Mouse (Mus musculus): ENCODE data around the gene Ap2m1. TPM values are rescaled to one million over a fixed set of nuclear protein-coding genes. Genes with fewer than 3 reads are reported as not detected.

Ap2m1 gene
- total RNA-seq, 2 experiments from 2014 or later = 210 to 214 TPM

DNA sequence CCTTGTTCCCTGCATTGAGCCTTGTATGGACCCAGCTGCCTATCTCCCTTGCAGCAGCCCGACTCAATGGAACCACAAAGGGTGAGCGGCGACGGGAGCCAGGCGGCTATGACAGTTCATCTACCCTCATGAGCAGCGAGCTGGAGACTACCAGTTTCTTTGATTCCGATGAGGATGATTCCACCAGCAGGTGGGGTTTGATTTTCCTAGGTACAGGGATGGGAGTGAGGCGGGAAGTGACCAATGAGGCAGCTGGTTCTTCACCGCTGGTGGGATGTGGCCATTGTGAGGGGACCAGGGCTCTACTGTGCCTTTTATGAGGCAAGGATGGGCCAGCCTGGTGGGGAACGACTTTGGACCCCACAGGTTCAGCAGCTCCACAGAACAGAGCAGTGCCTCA lies 11.4 kb upstream of the Ap2m1 start:
- intact Hi-C loops (cut with DNase I) = no loop called here
- DNase-seq = no peak

DNA sequence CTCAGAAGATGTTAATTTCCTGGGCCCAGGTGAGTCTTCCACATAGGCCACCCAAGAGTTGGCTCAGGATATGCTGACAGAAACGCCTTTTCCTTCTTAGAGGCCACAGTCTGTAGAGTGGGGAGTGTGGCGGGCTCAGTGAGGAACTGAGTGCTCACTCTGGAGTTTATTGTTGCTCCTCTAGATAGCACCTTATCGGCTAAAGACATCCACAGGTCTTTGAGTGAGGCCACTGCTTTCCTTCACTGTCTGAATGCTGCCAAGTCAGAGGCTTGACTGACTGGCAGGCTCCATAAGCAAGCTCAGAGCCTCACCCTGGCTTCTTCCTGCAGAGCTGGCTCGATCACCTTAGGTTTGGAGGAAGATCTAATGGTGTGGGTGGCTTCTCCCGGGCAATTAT lies 6.5 kb upstream of the Ap2m1 start:
- intact Hi-C loops (cut with DNase I) = no loop called here

DNA sequence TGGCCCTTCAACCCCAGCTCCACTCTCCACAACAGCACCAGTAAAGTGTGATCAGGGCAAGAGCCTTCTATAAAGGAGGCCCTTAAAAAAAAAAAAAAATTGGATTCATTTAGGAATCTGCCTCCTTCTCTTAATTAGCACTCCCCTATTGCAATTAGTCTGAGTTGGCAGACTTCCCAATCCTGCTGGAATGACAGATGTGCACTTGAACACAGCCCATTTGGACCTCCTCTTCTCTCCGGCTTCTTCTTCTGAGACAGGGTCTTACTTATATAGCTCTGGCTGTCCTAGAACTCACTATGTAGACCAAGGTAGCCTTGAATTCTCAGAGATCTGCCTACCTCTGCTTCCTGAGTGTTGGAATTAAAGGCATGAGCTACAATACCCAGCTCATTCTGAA lies 5.9 kb upstream of the Ap2m1 start:
- DNase-seq = no peak
- intact Hi-C loops (cut with DNase I) = no loop called here

More for the DNA sequence above, 6.5 kb upstream of the Ap2m1 start:
- no peak for DNase-seq

DNA sequence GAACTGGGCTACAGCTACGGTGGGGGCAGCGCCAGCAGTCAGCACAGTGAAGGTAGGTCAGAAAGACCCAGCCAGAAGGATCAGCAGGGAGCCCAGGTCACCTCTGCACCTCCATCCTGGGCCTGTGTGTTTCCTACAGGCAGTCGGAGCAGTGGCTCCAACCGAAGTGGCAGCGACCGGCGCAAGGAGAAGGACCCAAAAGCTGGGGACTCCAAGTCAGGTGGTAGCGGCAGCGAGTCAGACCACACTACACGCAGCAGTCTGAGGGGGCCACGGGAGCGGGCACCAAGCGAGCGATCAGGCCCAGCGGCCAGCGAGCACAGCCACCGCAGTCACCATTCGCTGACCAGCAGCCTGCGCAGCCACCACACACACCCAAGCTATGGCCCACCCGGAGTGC lies 4.3 kb upstream of the Ap2m1 start:
- DNase-seq = no peak
- intact Hi-C loops (cut with DNase I) = no loop called here

DNA sequence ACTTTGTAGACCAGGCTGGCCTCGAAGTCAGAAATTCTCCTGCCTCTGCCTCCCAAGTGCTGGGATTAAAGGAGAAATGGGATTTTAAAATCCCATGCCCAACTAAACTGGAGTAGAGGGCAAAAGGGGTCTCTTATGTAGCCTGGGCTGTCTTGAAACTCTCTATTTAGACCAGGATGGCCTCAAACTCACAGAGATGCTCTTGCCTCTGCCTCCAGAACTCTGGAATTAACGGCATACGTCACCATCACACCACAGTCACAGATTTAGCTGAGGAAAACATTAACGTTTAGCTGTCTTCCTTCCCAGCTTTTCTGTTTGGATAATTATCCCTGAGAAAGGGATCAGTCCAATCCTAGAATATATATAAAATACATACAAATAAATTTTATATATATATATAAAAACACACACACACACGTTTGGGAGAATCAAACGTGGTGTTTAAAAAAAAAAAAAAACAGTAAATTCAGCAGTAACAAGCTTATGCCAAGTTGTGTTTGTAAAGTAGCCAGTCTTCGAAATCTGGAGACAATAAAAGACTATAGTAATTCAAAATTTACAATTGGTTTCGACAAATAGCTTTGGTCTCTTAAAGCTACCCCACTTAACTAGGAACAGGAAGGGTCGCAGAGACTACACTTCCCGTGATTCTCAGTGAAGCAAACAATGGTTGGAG lies 522 bp upstream of the Ap2m1 start:
- DNase-seq = no peak
- intact Hi-C loops (cut with DNase I) = loop anchor here (5.0 kb wide), 2 partner anchors 118 to 138 kb away; partner anchors contain the start of gene Psmd2

DNA sequence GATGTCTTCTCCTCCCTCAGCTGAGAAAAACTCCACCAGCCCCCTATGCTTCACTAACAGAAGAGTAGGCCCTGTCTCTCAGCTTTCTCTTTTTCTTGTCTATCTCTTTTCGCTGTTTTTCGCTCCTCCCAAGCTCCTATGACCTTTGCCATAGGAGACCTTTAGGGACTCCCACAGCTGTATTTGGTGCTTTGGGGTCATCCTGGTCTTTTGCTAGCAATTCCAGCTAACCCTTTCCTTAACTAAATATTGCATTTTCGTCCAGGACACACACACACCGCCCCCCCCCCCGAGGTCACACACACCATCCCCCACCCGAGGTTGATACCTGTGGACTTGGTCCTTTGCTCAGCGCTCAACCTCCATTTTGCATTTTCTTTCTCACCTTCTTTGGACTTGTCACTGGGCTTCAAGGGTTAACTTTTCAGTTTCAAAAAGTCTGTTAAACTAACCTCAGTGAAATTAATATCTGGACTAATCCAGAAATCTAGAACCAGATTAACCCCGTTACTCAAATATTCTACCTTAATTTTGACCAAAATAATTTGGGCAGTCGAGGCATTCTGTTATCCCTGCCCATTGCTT lies 895 bp downstream of the Ap2m1 start:
- intact Hi-C loops (cut with DNase I) = loop anchor here (1.0 to 5.0 kb wide), 3 partner anchors 19 to 136 kb away; partner anchors contain the start of gene Psmd2
- no peak for DNase-seq

DNA sequence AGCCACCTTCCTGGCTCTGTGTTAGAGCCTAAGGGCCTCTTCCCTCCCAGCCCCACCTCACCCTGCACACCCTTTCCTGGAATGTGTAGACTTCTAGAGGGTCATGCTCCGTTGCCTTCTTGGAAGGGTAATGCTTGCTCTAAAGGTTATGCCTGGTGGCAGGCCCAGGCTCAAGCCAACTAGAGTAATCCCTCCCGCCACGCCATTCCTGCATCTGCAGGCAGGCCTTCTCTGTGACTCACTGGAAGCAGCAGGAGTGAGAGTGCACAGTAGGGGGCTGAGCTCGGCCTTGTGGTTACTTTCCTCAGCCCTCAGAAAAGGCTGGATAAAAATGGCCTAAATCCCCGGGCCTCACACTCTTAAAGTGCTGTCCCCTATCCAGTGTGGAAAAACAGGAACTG lies 1.8 kb downstream of the Ap2m1 start:
- peak in 1 of 2 experiments; percentile 14 for DNase-seq
- intact Hi-C loops (cut with DNase I) = loop anchor here (5.0 kb wide), 2 partner anchors 115 to 135 kb away; partner anchors contain the start of gene Psmd2

DNA sequence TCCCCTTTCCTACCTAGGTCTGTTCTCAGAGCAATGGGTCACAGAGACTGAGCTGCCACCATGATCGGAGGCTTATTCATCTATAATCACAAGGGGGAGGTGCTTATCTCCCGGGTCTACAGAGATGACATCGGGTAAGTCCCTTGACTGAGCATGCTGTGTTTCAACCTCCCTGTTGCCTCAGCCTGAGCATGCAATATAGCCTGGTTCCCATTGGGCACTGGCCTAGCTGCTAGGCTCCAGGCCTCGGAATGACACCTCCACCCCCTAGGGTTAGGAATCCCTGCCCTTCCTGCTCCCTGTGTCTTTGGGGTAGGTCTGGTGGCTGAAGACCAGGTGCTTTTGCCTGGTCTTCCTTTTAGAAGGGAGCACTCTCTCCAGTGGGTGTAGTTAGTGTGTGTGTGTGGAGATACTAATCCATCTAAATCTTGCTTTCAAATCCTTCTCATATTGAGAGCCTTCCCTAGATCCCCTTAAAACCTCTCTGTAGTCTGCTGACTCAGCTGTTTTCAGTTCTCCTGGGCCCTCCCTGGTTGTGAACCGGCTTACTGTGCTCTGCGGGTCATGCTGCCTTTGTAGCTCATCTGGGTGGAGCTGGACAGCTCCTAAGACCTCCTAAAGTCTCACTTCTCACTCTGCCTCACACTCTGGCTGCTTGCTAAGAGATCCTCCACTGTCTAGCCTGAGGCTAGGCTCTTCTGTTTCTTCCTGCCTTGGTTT lies 2.5 kb downstream of the Ap2m1 start:
- intact Hi-C loops (cut with DNase I) = loop anchor here (5.0 kb wide), 2 partner anchors 115 to 135 kb away; partner anchors contain the start of gene Psmd2
- no peak for DNase-seq

DNA sequence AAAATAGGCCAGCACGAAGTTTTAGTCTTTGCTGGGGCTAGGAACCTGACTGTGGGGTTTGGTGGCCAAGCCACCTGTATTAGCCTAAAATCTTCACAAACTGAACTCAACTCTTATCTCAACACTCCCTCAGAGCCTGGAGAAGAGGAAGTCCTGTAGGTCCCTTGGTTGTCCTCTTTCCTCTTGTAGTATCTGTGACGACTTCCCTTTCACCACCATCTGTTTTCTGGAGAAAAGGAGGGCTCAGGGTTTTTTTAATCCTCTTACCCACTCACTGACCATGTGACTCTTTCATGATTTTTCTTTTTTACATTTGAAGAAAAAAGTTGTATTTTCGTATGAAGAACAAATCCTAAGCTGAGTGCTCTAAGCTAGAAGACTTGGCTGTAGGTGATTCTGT lies 4.4 kb downstream of the Ap2m1 start:
- intact Hi-C loops (cut with DNase I) = loop anchor here (1.0 to 5.0 kb wide), 3 partner anchors 8 to 133 kb away; partner anchors contain the start of gene Psmd2

DNA sequence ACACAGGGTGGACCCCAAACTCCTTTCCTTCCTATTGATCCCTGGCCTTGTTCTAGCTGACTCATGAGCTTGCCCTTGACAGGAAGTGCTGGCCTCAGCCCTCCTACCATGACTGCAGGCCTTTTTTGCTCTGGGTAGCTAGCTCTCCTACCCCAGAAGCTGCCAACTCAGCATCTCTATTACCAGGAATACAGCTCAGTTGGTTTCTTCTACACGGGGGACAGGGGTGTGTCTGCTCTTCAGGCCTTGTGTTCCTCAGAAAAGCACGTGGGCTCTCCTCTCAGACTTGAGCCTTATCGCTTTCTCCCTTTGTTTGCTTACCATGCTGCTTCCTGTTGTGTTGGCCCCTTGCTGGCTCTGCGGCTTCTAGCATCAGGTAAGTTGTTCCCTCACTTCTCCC lies 5.2 kb downstream of the Ap2m1 start:
- intact Hi-C loops (cut with DNase I) = no loop called here
- DNase-seq = no peak

More for the DNA sequence above, 4.4 kb downstream of the Ap2m1 start:
- no peak for DNase-seq

DNA sequence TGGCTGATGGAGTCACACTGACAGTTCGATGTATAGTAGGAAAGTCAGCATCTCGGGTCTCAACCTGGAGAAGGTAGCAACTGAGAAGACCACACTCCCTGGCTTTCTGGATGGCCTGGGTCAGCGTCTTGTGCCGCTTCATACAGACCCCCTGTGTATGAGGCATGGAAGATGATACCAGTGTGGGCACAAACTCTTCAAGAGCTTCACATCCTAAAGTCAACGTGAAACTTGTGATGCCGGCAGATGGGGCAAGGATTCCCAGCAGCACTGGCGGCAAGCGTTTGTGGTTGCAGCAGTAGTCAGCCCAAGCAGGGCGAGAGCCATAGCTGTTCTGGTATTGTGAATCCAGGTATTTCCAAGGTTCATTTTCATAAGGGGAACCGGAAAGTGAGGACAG lies 10.4 kb downstream of the Ap2m1 start:
- intact Hi-C loops (cut with DNase I) = loop anchor here (5.0 kb wide), 2 partner anchors 48 to 118 kb away; partner anchors contain the start of genes Abcc5 and Eif2b5
- DNase-seq = no peak

DNA sequence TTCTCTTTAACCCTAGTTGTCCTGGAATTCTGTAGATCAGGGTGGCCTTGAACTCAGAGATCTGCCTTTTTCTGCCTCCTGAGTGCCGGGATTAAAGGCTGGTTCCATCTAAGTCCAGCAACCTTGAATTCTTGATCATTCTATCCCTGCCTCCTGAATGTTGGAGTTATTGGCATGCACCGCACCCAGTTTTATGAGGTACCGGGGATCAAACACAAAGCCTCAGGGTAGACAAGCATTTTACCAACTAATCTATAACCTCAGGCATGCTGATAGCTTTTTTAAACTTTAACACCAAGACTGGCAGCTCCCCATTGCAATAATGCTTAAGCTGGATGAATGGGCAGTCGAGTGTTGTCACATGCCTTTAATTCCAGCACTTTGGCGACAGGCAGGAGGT lies 12.1 kb downstream of the Ap2m1 start:
- intact Hi-C loops (cut with DNase I) = loop anchor here (1.0 to 5.0 kb wide), 3 partner anchors 8 to 120 kb away; partner anchors contain the start of genes Abcc5 and Eif2b5
- no peak for DNase-seq

DNA sequence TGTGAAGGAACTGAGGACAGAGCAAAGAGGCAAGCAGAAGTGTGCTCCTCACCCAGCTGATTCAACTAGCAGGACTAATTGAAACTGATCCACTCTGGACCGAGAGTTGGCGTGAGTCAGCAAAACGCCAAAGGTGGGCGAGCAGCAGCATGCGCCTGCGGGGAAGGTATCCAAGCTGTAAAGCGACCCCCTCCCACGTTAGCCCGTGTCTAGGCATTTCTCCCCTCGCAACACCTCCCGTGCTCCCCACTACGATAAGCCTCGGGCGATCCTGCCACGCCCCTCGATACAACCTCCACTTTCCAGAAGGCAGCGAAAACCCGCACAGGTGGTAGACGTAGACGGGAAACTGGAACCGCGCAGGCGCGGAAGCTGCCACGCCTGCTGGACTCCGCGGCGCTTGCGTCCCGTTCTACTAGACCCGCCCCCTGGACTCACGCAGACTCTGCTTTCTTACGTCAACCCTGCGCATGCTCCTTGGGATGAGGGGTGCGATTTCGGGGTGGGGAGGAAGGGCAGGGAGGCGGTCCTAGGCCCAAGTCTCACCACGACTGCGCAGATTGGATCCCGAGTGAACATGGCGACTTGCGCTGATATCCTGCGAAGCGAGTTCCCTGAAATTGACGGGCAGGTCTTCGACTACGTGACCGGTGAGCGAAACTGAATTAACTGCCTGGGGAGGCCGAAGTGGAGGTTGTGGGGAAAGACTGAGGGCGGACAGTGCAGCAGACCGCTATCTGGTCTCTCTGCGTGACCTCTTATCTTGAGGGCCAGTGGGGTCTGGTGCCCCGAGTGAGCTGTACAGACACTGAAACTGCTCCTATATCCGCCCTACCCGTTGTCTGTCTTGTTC lies 13.0 kb downstream of the Ap2m1 start, which contains the start of gene Abcf3:
TSS of gene Abcf3 (plus strand) at position 482 of the 853 bp plus-strand sequence.
- DNase-seq = peak; percentile 95
- intact Hi-C loops (cut with DNase I) = loop anchor here (2.0 to 5.0 kb wide), 4 partner anchors 30 to 121 kb away; partner anchors contain the start of genes Abcc5, Alg3, Eef1akmt4 and Eif2b5

DNA sequence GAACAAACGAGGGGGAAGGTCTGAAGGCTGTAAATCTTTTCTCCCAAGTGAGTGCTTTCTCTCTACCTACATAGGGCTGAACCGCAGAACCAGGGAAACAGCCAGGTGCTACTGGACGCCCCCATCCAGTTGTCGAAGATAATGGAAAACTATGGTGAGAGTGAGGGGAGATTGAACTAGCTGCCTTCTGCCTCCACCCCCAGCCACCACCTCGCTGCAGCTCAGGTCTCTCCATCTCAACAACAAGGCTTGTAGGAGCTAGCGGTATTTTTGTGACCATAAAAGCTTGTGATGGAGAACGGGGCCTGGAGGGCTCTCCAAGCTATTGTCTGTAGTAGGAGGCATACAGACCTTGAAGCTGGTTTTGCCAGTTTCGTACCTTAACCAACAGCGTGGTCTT lies 13.9 kb downstream of the Ap2m1 start:
- no peak for DNase-seq
- intact Hi-C loops (cut with DNase I) = loop anchor here (2.0 to 5.0 kb wide), 4 partner anchors 30 to 122 kb away; partner anchors contain the start of genes Abcc5, Alg3, Eef1akmt4 and Eif2b5

DNA sequence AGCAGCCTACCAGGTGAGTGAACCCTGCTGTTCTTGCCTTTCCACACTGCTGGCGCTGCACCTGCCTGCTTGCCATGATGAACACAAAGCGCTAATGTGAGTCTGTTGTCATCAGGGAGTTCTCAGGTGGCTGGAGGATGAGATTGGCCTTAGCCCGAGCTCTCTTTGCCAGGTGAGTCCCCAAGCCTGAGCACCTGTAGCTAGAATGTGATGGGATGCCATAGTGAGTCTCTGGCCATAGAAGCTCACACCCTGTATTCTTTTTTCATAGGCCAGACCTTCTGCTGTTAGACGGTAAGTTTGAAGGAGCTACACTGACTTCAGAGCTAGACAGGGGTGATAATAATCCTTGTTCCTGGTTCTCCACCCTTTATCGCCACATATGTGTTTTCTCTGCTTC lies 16.4 kb downstream of the Ap2m1 start:
- DNase-seq = no peak
- intact Hi-C loops (cut with DNase I) = no loop called here

DNA sequence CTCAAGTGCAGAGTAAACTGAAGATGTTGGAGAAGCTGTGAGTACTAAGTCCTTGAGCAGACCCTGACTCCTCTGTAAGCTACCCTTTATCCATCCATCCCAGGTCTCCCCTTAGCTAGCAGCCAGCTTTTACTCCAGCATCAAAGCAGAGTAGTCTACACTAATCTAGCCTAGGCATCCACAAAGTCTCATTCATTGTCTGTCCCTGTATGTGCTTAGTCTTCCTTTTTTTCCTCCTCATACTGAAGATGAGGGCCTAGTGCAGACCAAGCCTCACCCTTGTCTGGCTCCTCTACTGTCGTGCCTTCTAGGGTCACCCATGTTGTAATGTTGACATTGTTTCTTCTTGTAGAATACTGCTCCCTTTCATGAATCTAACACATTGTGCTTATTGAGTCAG lies 17.3 kb downstream of the Ap2m1 start:
- no peak for DNase-seq
- intact Hi-C loops (cut with DNase I) = no loop called here

DNA sequence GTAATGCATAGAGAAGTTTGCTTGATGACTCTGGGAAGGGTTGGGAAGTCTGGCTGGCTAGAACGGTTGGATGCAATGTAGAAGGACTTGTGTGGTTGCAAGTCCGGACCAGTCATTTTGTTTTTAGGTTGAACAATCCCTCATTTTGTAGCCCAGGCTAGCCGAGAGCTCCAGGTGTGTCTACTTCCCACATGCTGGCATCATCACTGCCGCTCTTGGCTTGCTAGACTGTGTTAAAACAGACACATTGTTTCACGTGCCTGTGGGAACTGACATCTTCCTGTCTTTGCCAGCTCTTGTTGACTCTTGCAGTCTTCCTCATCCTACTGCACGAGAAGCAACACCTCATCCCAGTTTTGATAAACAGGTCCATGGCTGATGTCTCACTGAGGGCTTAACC lies 19.7 kb downstream of the Ap2m1 start:
- intact Hi-C loops (cut with DNase I) = no loop called here
- DNase-seq = no peak

DNA sequence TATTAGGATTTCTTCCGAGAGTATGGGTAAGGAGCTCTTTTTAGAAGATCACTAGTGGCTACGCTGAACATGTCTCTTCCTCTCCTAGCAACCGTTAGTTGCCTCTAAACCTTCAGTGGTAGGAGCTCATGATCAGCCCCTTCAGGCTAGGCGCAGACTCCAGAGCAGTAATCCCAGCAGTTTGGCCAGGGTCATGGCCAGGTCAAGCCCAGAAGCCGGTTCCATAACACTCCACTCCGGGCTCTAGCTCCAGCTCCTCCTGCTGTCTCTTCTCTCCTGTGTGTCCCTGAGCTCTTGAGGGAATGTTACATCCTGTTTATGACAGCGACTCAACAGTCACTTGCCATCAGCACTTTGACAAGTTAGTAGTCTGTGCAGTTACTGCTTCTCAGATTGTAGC lies 22.1 kb downstream of the Ap2m1 start:
- intact Hi-C loops (cut with DNase I) = no loop called here
- no peak for DNase-seq

DNA sequence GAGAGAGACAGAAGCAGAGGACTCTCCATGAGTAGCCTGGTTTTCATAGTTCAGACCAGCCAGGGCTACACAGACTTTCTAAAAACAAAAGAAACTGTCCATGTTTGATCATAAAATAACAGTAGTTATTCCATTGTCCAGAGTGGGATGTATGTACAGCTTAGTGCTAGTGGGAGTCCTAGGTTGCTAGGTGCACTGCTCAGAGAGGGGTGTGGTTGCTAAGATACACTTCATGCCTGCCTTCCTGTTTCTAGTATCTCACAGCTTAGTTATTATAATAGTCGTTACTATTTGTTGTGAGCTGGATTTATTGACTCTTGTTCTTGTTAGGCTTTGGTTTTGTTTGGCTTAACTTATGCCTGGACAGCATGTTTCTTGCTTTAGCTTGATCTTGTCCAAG lies 29.8 kb downstream of the Ap2m1 start:
- DNase-seq = no peak
- intact Hi-C loops (cut with DNase I) = no loop called here

DNA sequence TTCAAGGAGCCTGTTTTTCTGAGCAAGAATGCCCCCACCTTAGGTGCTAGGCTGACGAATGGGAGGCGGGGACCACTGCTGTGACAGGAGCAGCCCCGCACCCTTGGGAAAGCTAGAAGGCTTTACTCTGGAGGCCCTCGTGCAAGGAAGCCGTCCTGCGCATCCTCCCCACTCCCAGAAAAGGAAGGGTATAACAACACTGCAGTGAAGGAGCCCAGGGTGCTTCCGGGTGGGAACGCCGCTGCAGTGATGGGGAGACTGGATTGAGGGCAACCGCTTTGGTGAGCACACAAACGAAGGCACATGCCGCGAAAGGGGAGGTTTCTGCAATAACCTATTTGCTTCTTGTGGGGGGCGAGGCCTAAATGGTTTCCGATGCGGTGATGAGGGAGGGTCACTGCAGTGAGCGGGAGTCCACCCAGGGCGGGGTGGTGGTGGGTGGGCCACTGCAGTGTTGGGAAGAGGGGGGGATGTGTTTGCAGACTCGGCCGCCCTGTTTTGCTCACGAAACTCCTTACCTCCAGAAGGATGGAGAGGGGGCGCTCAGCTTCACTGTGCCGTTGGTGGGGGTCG lies 54.2 kb downstream of the Ap2m1 start, which contains the start of gene Vwa5b2:
TSS of gene Vwa5b2 (plus strand) at position 106 of the 573 bp plus-strand sequence.
- intact Hi-C loops (cut with DNase I) = no loop called here
- DNase-seq = no peak

Measured in heart, postnatal 36 days (tissue).